Mouse (Mus musculus): ENCODE measurements at regions not wholly inside any gene's neighbourhood (a gene's known extent, or its start where the extent isn't known, plus 50 kb on each side); places are given as distances from the start of the nearest gene placed in this dataset.

GRCm38 (mm10) chr9:68072624-68073023, 232.4 kb downstream of the Vps13c start:
- DNase-seq: no peak

GRCm38 (mm10) chr9:68077329-68077728, 237.1 kb downstream of the Vps13c start:
- DNase-seq: no peak

DNA sequence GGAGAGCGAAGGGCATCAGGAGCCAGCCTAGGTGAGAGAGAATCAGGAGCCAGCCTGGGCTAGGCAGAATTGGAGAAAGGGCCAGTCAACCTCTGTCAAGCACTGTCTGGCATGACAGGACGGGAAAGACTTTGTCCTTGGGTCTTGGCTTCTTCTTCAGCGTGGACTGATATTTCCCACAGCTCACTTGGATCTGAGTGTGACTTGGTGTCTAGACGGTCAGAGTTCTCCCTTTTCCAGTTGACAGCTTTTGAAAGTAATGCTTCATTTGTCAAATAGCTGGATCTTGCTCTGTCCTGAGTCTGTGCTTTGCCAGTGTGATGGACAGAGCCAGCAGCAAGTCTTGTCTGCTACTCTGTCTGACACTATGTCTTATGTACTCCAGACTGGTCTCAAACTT, 243.1 kb downstream of the Vps13c start:
- DNase-seq: peak; percentile 24 to 57

GRCm38 (mm10) chr9:68084966-68085365, 244.8 kb downstream of the Vps13c start:
- DNase-seq: no peak

DNA sequence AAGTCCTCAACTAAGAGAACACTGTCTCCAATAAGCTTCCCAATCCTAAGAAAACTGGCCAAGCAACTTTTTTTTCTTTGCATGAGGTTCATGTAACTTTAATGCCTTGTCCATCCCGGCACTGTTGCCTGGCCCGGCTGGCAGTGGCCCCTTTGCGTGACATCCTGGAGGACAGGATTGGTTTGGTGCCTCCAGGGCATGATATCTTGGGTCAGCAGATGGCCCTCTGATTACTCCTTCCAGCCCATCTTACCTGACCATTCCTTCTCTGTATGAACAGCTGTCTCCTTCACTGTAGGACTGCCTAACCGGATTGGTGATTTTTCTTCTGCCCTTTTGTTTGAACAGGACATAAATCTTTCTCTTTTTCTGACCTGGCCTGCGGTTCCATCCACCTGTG, 254.4 kb downstream of the Vps13c start:
- no peak for DNase-seq

DNA sequence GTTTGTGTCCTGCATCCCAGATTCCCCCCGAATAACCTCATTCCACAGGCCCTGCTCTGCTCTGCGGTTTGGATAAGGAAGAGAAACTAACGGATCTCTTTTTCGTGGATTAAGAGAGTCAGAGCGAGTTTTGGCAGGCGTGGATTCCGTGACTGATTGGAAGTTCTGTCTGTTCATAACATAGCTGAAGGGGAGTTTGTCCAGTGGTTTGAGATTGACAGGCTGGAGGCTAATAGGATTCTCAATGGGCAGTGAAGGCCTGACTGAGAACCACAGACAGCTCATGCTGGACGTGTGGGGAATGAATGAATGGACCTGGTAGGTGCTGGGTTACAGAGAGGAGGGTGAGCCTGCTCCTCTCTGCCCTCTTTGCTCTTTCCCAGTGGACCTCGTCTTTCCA, 269.6 kb downstream of the Vps13c start:
- DNase-seq: no peak

DNA sequence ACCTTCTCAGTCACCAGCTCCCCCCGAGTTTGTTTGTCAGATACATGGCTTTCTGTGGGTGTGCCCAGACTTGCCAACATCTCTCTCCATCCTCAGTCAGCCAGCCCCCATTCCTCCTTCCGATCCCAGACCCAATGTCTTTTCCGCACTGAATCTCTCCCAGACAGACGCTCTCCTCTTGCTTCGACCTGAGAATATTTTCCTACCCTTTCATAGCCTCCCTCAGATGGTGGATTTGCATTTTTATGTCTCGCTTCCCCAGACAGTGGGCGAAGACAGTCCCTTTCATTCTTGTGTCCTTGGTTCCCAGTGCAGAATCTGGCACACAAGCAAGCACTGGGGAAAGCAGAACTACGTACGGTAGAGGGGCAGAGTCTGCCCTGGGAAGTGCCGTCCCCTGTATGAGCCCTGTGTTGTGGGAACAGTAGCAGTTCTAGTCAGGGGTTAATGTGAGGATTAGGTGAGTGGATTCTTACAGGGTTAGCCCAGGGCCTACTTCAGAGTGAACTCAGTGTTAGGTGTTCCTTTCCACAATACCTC, 275.0 kb downstream of the Vps13c start:
- no peak for DNase-seq

DNA sequence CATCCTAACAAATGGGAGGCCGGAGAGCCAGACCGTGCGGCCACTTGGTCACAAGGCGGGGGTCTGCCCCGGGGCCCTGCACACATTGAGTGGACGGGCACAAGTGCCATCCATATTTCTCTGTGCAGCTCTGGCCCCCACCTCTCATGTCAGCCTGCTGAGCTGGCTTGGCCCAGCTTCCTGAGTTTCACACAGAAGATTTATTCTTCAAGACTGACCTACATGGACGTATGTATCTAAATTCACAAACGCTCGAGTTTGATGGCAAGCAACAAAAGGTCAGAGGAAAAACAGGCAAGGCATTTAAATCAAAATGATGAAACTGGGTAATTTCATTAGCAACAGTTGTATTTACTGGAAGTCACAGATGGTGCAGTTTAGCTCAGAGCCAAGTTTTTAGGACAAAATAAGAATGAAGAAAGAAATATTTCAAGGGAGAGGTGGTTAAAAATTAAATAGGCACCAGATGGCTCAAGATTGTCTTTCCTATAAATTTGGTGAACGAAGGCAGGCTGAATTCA, 276.1 kb downstream of the Vps13c start:
- peak in 1 of 2 experiments; percentile 39 for DNase-seq

DNA sequence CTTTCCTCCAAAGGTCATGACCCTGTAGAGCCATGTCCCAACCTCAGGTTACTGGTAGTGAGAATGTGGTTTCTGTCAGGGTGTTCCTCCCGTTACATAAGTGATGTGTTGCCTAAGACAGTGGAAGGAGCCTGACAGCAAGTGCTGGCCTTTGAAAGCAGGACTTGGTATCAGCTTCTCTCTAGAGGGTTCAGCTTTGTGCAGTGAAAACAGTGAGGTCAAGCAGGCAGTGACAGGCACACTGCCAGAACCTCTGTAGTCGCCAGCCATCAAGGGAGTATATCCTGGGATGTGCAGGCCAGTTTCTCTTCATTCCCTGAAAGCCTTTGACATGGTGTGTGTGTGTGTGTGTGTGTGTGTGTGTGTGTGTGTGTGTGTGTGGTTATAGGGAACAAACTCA, 278.1 kb downstream of the Vps13c start:
- DNase-seq: no peak

DNA sequence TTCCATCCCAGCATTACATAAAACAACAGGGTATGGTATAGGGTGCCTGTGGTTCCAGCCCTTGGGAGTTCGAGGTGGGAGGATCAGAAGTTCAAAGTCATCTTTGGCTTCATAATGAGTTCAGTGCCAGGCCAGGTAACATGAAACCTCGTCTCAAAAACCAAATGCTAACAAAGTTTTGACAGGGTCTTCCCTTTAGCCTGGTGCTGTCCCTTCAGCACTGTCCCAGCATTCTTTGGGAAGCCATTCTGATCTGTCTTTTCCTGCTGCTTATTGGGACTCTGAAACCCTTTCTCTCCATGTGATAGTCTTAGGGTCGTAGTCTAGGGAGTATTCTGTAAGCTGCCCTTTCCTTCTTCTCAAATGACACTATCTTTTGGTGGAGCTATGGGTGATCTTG, 282.1 kb downstream of the Vps13c start:
- no peak for DNase-seq

GRCm38 (mm10) chr9:68131263-68131662, 291.1 kb downstream of the Vps13c start:
- DNase-seq: peak in 1 of 2 experiments; percentile 41

GRCm38 (mm10) chr9:68135446-68136050, 295.4 kb downstream of the Vps13c start:
- peak in 1 of 2 experiments; percentile 36 for DNase-seq

DNA sequence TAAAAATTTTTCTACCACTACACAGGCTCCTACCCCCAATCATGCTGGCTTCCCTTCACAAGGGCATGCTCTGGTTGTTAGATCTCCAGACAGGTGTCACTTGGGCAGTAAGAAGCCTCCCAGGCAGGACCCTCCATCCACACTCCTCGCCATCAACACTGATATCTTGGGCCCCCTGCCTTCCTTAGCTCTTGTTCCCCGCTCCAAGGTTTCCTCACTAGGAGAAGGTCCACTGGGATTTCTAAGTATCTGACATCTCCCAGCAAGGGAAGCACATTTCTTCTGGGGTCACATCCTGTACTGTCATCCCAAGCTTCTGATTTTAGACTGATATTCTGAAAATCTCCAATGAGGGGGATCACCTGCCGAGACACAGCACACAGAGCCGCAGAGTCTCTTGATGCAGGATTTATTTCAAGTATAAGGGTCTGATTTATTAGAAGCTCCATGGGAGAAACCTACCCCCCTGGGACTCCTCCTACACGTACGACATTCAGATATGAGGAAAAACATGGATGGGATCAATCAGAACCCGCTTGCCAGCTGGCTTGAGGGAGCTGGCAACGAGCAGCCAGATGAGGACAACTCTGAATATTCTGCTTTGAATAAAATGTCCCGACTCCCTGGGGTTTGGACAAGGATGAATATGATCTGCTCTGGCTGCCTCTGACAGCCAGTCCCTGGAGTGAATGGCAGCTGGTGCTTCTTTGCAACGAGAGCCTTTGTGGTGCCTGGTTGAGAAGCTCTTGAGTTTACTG, 322.8 kb downstream of the Vps13c start:
- no peak for DNase-seq

GRCm38 (mm10) chr9:68166556-68166955, 326.4 kb downstream of the Vps13c start:
- DNase-seq: no peak

- peak; percentile 28 to 48 for DNase-seq
Observed at GRCm38 (mm10) chr9:68188921-68189320, 348.7 kb downstream of the Vps13c start.

DNA sequence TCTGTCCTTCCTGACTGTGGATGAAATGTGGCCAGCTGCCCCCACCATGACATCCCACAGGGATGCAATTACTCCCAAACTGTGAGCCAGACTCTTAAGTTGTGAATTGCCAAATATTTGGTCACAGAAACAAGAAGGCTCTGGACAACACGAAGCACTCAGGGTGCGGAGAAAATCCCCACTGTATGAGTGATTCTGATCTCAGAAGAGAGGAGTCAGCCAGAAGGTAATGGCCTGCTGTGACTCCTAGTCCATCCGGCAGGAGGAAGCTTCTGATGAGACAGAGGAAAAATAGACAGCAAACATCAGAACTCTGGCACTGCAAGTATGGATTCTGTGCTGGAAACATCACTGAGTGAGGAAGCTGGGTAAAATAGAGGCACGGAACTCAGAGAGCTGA, 359.6 kb downstream of the Vps13c start:
- DNase-seq: no peak

DNA sequence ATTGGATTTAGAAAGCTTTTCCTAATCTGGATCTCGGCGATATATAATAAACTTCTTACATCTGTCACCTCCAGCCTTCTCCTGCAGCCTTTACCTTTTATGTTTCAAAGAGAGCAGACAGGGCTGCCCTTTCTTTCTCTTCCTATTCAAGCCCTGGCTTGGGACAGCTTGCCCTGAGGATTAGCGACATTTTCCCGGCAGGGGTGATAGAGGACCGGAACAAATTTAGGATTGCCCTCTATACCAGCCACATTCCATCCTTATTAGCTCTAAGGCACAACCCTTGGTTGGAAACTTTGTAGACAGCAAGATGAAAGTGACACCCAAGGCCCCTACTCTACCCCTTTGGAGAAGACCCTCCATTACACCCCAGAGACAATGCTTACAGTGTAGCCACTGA, 360.8 kb downstream of the Vps13c start:
- DNase-seq: no peak

- no peak for DNase-seq
Observed at GRCm38 (mm10) chr9:68225694-68226093, 385.5 kb downstream of the Vps13c start.

- no peak for DNase-seq
Observed at GRCm38 (mm10) chr9:68231131-68231530, 390.9 kb downstream of the Vps13c start.

GRCm38 (mm10) chr9:68234979-68235649, 394.9 kb downstream of the Vps13c start:
- no peak for DNase-seq

GRCm38 (mm10) chr9:68239121-68239520, 398.9 kb downstream of the Vps13c start:
- no peak for DNase-seq

GRCm38 (mm10) chr9:68239551-68239950, 399.4 kb downstream of the Vps13c start:
- DNase-seq: no peak

DNA sequence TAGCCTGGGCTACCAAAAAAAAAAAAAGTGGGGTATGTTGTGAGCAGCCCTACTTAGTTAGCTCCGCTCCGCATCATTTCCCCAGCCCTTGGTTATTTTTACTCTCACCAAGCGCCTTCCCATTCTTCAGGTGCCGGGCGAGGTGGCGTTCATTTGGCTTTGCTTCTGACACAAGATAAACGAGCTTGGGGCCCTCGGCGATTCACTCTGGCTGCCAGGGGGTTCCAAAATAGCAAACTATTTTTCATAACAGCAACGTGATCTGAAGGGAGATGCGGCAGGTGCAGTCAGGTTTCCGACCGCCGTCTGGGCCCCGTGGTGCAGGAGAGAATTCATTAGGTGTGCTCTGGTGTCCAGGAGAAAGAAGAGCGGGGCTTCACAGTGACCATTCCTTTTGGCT, 403.6 kb upstream of the Rora start:
- no peak for DNase-seq

GRCm38 (mm10) chr9:68254218-68254617, 399.4 kb upstream of the Rora start:
- DNase-seq: peak in 1 of 2 experiments; percentile 11

All from kidney, adult 8-10 months (tissue).